Mouse (Mus musculus) stomach, postnatal 0 days (tissue): Measurements from ENCODE around the gene Lgsn. TPM values are rescaled to one million over a fixed set of nuclear protein-coding genes. Genes with fewer than 3 reads are reported as not detected.

Experiments used
- ATAC-seq: fragments of 200-750 bp; cut with Nextera tagmentation; 2 replicates; pipeline ENCODE4 v1.8.0; 2017; ENCODE audit not compliant: low FRiP score, low TSS enrichment
- DNase-seq: peaks from one replicate; pipeline ENCODE4 v3.0.0-alpha.2; 2016; ENCODE audit warnings: low spot score
- H3K27ac ChIP-seq: fragments of 300-500 bp; sonication (generic); replicated peaks from 2 replicates; pipeline ENCODE4 v1.5.1; 2014; ENCODE audit warnings: mild to moderate bottlenecking, control low read depth
- H3K27me3 ChIP-seq: fragments of 300-500 bp; sonication (generic); 2 replicates; pipeline ENCODE4 v1.6.1; 2014; ENCODE audit warnings: low read length; ENCODE audit not compliant: control insufficient read depth, insufficient read depth
- H3K36me3 ChIP-seq: fragments of 300-500 bp; sonication (generic); 2 replicates; pipeline ENCODE4 v1.6.1; 2014; ENCODE audit warnings: low read length, mixed read lengths; ENCODE audit not compliant: control insufficient read depth, insufficient read depth
- H3K4me1 ChIP-seq: fragments of 300-500 bp; sonication (generic); replicated peaks from 2 replicates; pipeline ENCODE4 v1.6.1; 2014; ENCODE audit warnings: antibody characterized with exemption; ENCODE audit not compliant: control insufficient read depth, insufficient read depth
- H3K4me2 ChIP-seq: fragments of 300-500 bp; sonication (generic); replicated peaks from 2 replicates; pipeline ENCODE4 v1.6.1; 2014; ENCODE audit warnings: low read depth, mild to moderate bottlenecking, control low read depth, moderate library complexity
- H3K4me3 ChIP-seq: fragments of 300-500 bp; sonication (generic); 2 replicates; pipeline ENCODE4 v1.5.1; 2014; ENCODE audit warnings: low read depth, low read length, control low read depth
- H3K9ac ChIP-seq: fragments of 300-500 bp; sonication (generic); 2 replicates; pipeline ENCODE4 v1.6.1; 2014; ENCODE audit warnings: mild to moderate bottlenecking, low read length, control low read depth, mixed read lengths
- H3K9me3 ChIP-seq: fragments of 300-500 bp; sonication (generic); 2 replicates; pipeline ENCODE4 v1.6.1; 2016; ENCODE audit warnings: low read length; ENCODE audit not compliant: control insufficient read depth
- CTCF ChIP-seq: IDR thresholded peaks from 2 replicates; pipeline ENCODE4 v1.5.1; 2016; ENCODE audit warnings: antibody characterized with exemption, low read depth, mild to moderate bottlenecking, moderate library complexity
- EP300 ChIP-seq: optimal IDR thresholded peaks from 2 replicates; pipeline ENCODE3; 2016; ENCODE audit warnings: antibody characterized with exemption
- WGBS: fragments of 180-500 bp; shearing (Covaris S2); extraction: QIAGEN DNeasy Blood & Tissue Kit; methylation state at CpG from one replicate; pipeline ENCODE4 v1.1.7; 2014; 5-methylcytosine and 5-hydroxymethylcytosine counted together
- polyA plus RNA-seq: library from polyadenylated mRNA; unstranded; fragments of >200 nt; fragmentation: Nextera tagmentation; extraction: Ambion mirVana; gene quantifications from 2 replicates; pipeline ENCODE4 v1.2.1, GENCODE M21; 2015

Gene Lgsn
- polyA plus RNA-seq, 1 experiment from 2014 or later: not detected

- Histone ChIP-seq H3K9me3 (no peaks in the 10 kb centered on the region), H3K4me1 (no peaks in the 10 kb centered on the region), H3K27me3 (no peaks in the 10 kb centered on the region), H3K36me3 (no peaks in the 10 kb centered on the region), H3K27ac (no peak within 1 kb of the TSS), H3K9ac (no peak within 1 kb of the TSS), H3K4me2 (no peak within 1 kb of the TSS), H3K4me3 (no peak within 1 kb of the TSS)
- DNase-seq (no peak), ATAC-seq (no peak)
- 81% methylated on average over 7 of the region's 7 CpGs for WGBS
- TF ChIP-seq CTCF (no peak), EP300 (no peak)
Measured at GRCm38 (mm10) chr1:31222564-31222963, 46.4 kb downstream of the Lgsn start, which contains the start of the genes 4931428L18Rik and Pih1d3. 4931428L18Rik (minus strand) TSS chr1:31222684. Pih1d3 (plus strand) TSS chr1:31222838.

DNA sequence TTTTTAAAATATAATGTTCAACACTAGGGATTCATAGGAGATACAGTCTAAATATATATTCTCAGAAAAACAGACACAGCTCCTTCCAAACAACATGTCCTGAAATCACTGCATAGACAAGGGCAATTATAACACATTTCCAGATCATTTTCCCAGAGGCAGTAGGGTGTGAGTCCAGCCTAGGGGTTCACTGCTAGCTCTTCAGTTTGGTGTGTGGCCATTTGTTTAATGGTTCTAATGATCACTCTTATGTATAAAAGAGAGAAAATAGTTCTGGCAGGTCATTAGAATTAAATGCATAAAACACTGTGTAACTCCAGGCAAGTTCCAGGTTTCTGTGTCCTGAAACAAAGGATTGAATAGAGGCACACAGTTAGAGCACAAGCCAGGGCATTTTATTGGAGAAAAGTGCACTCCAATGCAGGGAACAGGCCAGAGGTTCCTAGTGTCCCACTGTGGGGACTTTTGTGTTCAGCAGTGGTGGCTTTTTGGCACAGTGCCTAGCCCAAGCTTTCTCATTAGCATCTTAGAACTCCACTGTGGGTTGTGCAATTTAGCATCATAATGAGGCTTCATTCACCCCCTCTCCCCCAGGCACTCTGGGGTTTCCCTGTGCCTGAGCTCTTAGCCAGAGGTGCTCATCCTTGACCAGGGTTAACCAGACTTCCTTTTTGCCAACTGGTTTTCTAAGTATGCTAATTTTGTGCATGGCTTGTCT lies 57.3 kb downstream of the Lgsn start:
- Histone ChIP-seq H3K9ac (no peak overlapping the region), H3K9me3 (no peaks in the 10 kb centered on the region), H3K27me3 (no peaks in the 10 kb centered on the region), H3K4me1 (no peaks in the 10 kb centered on the region), H3K4me3 (no peak overlapping the region), H3K4me2 (no peak overlapping the region), H3K27ac (no peak overlapping the region), H3K36me3 (no peaks in the 10 kb centered on the region)
- ATAC-seq (no peak), DNase-seq (no peak)
- no peak for TF ChIP-seq CTCF
- TF ChIP-seq EP300: no peak

Other genes starting within 250 kb of the Lgsn start
- not detected in 2 replicates for gene AC153137.1, start 198.4 kb upstream of the Lgsn start, polyA plus RNA-seq
- 0.16 and 0.17 TPM in 2 replicates for gene 4931428L18Rik, start 46.3 kb downstream of the Lgsn start, polyA plus RNA-seq
- gene Pih1d3, start 46.4 kb downstream of the Lgsn start, polyA plus RNA-seq: not detected in 2 replicates